In genomic region chr2:108783457-108783856, GRCm38 (mm10) we compare ENCODE assay signal across 18 mouse cellular contexts.
"Had no signal": no experiment of that assay in that cellular context is flagged by ENCODE, and none has a peak within 500 bp of the region (broad histone marks: within the 10 kb centered on the region; RNA-seq: fewer than 3 reads in every experiment).

No protein-coding gene starts in this region.

- H3K4me3 ChIP-seq: layer of hippocampus, adult 2 months; limb, embryonic 13.5 days; liver, embryonic 15.5 days; midbrain, embryonic 15.5 days; neural tube, embryonic 13.5 days had no signal

- H3K4me1 ChIP-seq: limb, embryonic 13.5 days; liver, embryonic 15.5 days; midbrain, embryonic 15.5 days; neural tube, embryonic 13.5 days had no signal

- ATAC-seq: lung, postnatal 0 days; midbrain, embryonic 15.5 days had no signal

- H3K27ac ChIP-seq: kidney, postnatal 0 days; layer of hippocampus, adult 2 months; limb, embryonic 13.5 days; liver, embryonic 15.5 days; midbrain, embryonic 15.5 days; neural tube, embryonic 13.5 days had no signal

- H3K27me3 ChIP-seq: limb, embryonic 13.5 days; liver, embryonic 15.5 days; midbrain, embryonic 15.5 days; neural tube, embryonic 13.5 days had no signal

- DNase-seq: kidney, adult 18-20 months; kidney, postnatal 36 days; left cerebral cortex, postnatal 4 days; lung, adult 2 months; lung, postnatal 4 days; retina, postnatal 1 day; right cerebral cortex, postnatal 4 days; spleen, adult 18-20 months; thymus, adult 2 months; thymus, postnatal 25 days had no signal

- H3K4me2 ChIP-seq: limb, embryonic 13.5 days; liver, embryonic 15.5 days; midbrain, embryonic 11.5 days; midbrain, embryonic 15.5 days; neural tube, embryonic 13.5 days had no signal

- H3K9ac ChIP-seq: limb, embryonic 13.5 days; liver, embryonic 15.5 days; midbrain, embryonic 15.5 days; neural tube, embryonic 13.5 days had no signal

- H3K36me3 ChIP-seq: limb, embryonic 13.5 days; liver, embryonic 15.5 days; midbrain, embryonic 15.5 days; neural tube, embryonic 13.5 days had no signal

- H3K9me3 ChIP-seq: limb, embryonic 13.5 days; liver, embryonic 15.5 days; midbrain, embryonic 15.5 days; neural tube, embryonic 13.5 days had no signal
